Mouse (Mus musculus) olfactory bulb, adult 2 months (tissue): ENCODE measurements at regions not wholly inside any gene's neighbourhood (a gene's known extent, or its start where the extent isn't known, plus 50 kb on each side); places are given as distances from the start of the nearest gene placed in this dataset.

Experiments
- CTCF ChIP-seq: fragments of 200-500 bp; IDR thresholded peaks from 2 replicates; pipeline ENCODE4 v1.5.1; 2012; ENCODE audit warnings: low read depth, mild to moderate bottlenecking, low read length, moderate library complexity; ENCODE audit not compliant: insufficient read depth
- POLR2A ChIP-seq: fragments of 200-500 bp; IDR thresholded peaks from 2 replicates; pipeline ENCODE4 v1.6.1; 2012; ENCODE audit warnings: mild to moderate bottlenecking, low read depth, low read length, moderate library complexity; ENCODE audit not compliant: insufficient read depth

DNA sequence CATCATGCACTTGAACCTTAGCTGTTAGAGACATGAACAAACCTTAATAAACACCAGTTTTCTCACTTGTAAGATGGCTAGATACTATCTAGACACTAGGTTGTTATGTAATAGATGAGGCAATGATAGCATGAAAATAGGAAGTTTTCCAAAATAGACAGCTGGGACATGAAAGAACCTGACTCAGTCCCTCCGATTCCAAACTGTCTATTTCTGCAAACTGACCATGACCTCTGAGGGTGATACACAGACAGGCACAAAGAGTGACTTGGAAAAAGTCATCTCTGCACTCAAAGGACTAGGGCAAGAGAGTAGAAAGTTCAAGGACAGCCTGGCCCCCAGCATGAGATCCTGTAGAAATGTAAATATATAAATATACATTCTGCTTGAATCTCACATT is 115.9 kb downstream of the Kctd12 start:
- no peak for TF ChIP-seq CTCF
- no peak for TF ChIP-seq POLR2A
